Mouse (Mus musculus): ENCODE measurements around the gene Plin2.
A peak's percentile ranks its signal among the peaks of the same experiment; 100 is the strongest.

The Plin2 gene

DNA sequence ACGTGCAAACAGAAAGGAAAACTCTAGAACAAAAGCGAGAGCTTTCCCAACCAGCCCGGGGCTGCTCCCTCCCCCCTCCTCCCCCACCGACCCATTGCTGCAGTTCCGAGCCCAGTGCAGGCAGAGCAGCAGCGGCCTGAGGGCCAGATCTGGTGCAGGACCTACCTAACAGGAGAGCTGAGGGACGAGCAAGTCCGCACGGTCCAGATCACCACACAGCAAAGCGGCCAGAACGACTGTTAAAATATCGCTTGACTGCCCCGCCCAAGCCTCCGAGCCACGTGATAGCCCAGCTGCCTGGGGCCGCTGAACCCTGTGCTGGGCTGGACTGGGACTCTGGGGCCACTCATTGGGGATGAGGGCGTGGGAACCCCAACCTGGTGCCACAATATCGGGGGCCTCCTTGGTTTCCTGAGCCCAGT is at the start of gene Plin2:
Gene Plin2 (minus strand): TSS at position 281 of the 422 bp plus-strand sequence.
- DNase-seq (ENCODE audit: low read depth, low spot score): no peak

DNA sequence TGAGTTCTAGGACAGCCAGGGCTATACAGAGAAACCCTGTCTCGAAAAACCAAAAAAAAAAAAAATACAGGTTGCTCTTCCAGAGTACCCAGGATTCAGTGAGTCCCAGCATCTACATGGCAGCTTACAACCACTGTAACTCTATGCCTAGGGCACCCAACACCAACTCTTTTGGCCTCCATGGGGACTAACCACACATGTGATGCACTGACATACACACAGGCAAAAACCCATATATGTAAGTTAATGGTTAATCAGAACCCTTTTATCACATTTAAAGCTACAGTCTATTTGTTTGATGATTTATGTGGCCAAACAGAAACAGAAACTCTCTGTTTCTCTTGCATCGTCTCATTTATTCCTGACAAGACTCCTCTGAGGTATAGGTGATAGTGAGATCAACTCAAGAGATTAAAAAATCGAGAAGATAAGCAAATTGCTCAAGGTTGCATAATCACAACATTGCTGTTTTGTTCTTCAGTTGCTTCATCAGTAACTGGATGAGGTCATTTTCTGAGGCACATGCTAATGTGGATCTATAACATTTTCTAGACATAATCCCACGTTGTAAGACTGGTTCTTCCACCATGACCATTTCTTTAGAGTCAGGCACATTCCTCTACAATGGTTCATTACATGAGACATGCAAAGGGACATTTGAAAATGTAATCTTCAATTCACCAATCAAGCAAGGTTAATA is 49.2 kb upstream of the Plin2 start:
- no peak for DNase-seq (ENCODE audit: low read depth, low spot score)

DNA sequence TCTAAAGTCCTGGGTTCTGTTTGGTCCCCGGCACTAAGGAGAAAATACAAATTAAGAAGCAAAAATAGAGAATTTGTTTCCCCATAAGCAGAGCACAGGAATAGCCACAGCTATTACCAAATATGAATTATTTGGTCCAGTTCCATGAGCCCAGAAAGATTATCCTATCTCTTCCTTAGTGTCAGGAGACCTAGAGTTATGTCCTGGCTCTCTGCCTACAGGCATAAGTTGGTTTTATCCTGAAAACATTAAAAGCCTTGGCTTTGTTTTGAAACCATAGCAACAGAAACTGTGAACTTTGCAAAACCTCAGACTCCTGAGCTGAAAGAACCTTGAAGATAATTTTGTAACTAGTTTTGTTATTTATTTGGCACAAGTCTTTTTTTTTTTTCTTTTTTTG is 47.3 kb upstream of the Plin2 start:
- no peak for DNase-seq (ENCODE audit: low read depth, low spot score)

DNA sequence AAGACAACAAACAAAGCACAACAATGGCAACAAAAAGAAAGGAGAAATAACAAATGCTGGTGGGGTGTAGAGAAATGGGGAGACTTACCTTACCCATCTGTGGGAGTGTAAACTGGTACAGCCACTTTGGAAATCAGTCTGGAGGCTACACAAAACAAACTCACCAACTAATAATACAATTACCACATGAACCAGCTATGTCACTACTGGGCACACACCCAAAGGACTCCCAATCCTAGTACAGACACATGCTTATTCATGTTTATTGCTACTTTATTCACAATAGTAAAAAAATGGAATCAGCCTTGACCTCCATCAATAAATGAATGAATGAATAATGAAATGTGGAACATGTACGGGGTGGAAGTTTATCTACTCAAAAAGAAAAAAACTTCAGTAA is 45.5 kb upstream of the Plin2 start:
- DNase-seq (ENCODE audit: low read depth, low spot score): no peak

DNA sequence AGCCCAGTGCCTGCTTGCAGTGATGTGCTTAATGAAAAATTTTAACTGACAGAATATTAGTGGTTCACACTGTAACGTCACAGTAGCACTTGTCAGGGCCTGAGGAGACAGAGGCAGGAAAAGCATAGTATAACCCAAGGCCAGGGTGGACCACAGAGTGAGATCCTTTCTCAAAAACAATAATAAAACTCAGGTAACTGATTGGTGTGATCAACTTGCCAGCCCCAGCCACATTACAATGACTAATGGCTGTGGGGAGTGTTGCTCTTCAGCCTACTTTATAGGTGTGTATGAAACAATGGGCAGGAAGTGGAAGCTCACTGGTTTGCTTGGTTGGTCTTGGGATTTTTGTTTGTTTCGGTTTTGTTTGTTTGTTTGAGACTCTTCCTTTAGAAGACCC is 43.7 kb upstream of the Plin2 start:
- DNase-seq (ENCODE audit: low read depth, low spot score): no peak

DNA sequence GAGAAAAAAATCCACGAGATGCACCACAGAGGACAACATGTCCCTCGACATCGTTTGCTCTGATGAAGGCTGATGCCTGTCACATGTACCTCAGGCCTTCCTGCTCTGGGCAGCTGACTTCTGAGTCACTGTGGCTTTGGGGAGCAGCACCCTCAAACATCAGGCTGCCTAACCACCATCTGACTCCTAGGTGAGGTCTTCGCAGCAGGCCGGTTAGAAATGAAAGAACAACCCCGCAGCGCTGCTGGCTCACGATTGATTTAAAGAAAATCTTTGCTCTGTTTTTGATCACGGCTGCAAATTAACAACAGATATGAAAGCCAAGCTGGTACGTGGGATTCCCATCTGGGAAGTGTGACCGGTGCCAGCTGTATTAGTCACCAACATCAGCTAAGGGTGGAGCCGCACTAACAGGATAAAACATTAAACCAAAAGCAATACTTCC is 42.9 kb upstream of the Plin2 start:
- DNase-seq (ENCODE audit: low read depth, low spot score): no peak

DNA sequence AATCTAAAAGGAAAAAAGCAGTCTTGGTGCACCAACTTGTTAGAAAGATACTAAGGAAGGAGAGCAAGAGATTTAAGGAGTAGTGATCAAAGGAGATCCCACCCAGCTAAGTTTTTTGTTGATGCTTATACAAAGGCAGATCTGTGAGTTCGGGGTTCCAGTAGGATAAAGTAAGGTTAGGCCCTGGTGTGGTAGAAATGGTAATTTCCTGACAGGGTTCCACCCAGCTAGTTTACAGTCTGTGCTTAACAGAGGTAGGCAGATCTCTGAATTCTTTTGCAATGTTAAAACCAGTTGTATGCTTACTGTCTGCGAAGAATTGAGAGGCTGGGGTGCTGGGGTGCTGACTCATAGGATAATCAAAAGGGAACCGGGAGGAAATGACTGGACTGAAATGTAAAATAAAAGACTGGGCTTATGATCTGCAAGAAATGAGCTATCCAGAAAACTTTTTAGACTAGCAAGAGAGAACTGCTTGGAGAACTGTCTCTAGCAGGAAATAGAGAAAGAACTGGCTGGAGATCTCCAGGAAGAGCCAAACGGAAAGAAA is 40.9 kb upstream of the Plin2 start:
- DNase-seq (ENCODE audit: low read depth, low spot score): no peak

DNA sequence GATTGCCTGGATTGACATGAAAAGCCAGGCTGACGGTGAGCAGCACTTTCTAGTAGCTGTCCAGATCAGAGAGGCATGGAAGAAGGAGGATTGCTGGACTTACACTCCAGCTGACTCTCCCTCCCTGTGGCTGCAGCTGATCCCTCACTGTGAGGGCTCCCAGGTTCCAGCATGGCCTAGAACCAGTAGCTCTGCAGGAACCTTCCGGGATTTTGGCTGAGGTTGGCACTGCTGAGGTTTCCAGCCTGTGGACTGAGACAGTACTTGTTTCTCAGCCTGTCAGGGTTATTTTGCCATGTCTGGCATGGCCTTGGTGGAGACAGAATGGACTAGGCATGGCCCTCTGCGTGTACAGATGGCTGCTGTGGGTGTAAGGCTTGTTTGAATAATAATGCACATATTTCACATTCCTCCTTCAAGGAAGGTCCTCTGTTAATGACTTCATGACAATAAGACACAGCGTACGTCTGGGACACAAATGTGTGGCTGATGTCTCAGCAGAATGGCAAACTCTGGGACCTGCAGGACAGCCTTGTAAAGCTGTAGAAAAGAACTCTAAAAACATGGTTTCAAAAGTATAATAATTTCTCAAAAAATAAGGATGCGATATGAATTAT is 40.3 kb upstream of the Plin2 start:
- no peak for DNase-seq (ENCODE audit: low read depth, low spot score)

DNA sequence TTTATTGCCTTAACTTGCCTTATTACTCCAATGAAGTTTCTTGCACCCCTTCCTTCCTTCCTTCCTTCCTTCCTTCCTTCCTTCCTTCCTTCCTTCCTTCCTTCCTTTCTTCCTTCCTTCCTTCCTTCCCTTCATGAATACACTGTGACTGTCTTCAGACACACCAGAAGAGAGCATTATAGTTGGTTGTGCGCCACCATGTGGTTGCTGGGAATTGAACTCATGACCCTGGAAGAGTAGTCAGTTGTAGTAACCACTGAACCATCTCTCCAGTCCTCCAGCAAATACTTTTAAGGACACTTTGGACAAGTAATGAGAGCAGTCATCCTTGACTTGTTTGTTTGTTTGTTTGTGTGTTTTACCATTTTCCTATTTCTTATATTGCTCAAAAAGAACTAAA is 38.9 kb upstream of the Plin2 start:
- no peak for DNase-seq (ENCODE audit: low read depth, low spot score)

DNA sequence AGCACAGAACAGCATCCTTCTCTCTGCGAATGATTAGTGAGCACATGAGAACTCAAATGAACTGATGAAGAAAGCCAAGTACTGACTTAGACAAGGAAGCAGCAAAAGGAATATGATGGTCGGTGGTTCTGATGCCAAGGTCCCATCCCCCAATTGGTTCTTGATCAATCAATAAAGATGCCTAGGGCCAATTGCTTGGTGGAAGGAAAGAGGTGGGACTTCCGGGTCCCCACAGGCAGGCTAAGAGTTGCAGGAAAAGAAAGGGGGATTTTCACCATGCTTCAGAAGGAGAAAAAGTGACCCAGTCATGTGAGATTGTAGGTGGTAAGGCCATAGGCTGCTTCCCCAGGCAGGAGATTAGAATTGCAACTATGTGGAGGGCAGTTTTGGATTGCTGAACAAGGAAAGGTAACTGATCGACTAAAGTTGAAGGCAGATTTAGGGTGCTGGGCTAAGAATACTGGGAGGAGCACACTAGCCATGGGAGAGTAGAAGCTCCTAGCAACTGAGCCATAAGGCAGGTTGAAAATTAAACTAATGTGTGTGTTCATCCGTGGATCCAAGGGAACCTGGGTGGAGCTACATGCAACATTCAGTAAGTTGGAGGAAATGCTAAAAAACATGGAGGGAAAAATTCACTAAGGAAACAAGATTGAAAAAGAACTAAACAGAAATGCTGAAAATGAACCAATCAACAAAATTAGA is 29.5 kb upstream of the Plin2 start:
- no peak for DNase-seq (ENCODE audit: low read depth, low spot score)

DNA sequence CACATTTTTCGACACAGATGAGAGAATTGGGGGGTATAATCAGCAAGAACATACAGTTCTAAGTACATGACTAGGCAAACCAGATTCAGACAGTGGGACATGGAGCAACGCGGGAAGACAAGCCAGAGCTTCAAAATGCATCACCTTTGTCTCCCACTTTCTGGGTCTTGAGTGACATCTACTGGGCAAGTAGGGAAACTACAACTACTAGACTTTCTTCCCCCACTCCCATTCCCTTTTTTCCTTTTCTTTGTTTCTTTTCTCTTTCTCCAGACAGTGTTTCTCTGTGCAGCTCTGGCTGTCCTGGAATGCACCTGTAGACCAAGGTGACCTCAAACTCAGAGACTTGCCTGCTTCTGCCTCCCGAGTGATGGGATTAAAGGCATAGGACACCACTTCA is 27.0 kb upstream of the Plin2 start:
- no peak for DNase-seq (ENCODE audit: low read depth, low spot score)

DNA sequence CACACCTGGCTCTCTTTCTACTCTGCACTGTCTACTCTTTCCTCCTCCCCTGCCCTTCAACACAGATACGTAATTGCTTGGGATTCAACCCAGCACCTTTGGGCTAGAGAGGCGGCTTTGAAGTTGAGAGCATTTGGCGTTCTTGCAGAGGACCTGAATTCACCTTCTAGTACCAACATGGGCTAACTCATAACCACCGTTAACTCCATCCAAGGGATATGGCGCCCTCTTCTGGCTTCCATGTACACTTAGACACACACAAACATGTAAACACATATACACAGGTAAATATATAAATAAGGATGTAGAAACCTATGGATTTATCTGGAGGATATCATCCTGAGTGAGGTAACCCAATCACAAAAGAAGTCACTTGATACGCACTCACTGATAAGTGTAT is 25.2 kb upstream of the Plin2 start:
- peak; percentile 61 for DNase-seq (ENCODE audit: low read depth, low spot score)

DNA sequence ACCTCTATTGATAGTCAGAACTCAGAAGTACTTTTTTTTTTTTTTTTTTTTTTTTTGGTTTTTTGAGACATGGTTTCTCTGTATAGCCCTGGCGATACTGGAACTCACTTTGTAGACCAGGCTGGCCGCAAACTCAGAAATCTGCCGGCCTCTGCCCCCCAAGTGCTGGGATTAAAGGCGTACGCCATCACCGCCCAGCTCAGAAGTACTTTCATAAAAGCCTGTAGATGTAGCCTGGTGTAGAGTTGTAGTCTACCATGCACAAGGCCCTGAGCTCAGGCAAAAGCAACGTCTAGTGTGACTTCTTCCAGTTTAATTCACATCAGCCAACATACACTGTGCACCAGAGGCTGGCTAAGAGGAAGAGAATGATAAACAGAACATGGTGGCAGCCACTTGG is 23.1 kb upstream of the Plin2 start:
- no peak for DNase-seq (ENCODE audit: low read depth, low spot score)

DNA sequence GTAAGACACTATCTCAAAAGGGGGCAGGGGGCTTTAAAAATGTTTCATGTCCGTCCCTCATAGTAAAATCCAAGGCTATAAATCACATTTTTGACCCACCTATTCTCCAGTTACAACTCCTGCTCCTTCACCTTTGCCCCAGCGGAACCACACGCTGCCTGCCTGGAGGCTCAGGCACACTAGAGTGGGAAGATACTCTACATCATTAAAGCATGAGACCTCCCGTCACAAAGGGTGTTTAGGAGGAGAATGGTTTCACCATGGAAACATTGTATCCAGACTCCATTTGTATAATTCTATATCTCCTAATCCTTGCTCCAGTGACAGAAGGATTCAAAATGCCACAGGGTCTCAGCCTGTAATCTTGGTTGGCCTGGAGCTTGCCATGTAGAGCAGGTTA is 21.4 kb upstream of the Plin2 start:
- no peak for DNase-seq (ENCODE audit: low read depth, low spot score)

DNA sequence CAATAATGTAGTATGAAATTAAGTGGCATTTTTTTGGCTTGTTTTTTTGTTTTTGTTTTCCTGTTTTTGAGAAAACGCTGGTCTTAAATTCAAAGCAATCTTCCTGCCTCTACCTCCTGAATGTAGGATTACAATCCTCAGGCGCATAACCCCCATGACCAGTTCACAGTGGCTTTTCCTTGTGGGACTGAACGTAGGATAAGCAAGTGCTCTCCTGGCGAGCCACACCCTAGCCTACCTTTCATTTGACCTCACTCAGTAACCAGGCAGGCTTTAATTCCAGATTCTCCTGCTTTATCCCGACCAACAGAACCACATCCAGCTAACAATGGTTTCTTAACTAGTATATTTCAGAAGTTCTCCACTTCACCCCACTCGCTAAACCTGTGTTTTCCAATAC is 20.9 kb upstream of the Plin2 start:
- DNase-seq (ENCODE audit: low read depth, low spot score): no peak

DNA sequence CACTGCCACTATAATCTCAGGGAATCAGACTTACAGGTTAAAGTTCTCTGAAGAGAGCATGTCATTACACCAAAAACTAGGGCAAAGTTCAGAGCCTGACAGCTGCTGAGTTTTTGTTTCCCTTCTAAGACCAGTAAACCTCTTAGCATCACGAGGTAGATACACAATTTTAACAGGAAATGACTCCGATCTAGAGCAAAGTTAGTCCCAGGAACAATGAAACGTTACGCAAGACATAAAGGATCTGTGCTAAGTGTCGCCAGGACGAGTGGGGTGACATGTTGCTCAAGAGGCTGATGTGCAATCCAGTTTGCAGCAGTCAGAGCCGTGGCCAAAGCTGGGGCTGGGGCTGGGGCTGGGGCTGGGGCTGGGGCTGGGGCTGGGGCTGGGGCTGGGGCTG is 20.3 kb upstream of the Plin2 start:
- no peak for DNase-seq (ENCODE audit: low read depth, low spot score)

DNA sequence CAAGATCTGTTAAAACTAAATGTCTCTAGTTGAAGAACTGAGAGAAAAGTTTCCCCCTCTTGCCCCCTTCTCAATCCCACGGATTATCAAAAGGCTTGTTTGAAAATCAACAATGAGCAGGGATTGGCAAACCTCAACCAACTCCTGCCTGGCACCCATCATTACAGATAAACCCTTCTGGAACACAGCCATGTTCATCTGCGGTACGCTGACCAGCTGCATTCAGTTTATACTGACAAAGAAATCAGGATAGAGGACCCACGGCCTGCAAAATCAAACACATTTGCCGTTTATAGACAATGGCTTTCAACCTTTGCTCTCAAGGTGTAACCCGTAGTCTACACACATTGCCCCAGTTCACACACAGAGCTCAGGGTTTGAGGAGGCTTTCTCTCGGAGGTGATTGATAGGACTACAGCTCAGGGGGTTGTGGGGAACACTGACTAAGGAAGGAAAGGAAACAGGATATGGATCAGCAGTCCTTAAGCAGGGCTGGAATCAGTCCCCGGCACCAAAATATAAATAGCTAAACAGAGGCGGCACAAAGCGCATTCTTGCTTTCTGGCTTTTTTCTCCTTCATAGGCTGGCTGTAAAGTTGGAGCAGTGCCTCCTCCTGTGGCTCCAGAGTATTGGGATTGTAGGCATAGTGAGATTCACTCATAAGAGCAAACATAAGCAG is 19.3 kb upstream of the Plin2 start:
- no peak for DNase-seq (ENCODE audit: low read depth, low spot score)

DNA sequence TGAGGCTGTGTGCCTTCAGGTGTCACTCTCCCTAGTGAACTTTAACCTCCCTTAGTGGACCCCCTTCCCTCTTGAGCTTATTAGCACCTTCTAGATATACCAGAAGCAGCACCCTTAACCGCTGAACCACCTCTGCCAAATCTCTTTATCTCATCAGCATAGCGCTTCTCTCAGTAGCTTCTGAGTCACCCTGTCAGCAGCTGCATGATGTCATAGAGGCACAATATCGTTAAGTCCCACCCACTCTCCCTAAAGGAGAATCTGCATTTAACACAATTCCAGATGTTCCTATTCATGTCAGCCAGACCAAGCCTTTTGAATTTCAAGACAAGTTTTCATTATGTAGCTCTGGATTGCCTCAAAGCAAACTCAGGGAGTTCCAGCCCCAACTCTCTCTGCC is 16.7 kb upstream of the Plin2 start:
- no peak for DNase-seq (ENCODE audit: low read depth, low spot score)

DNA sequence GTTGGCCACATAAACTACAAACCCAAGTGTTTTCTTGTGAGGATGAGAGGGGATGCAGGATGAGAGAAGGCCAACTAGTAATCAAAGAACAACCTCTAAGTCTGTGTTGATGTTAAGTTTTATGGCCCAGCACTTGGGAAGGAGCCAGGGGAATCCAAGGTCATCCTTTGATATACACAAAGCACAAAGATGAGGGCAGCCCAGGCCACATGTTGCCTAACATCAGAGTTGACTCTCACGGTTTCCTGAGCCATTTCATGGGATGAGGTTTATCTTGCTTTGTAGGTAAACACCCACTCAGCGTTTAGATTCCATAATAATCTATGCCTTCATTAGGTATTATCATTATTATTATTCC is 16.1 kb upstream of the Plin2 start:
- DNase-seq (ENCODE audit: low read depth, low spot score): no peak

DNA sequence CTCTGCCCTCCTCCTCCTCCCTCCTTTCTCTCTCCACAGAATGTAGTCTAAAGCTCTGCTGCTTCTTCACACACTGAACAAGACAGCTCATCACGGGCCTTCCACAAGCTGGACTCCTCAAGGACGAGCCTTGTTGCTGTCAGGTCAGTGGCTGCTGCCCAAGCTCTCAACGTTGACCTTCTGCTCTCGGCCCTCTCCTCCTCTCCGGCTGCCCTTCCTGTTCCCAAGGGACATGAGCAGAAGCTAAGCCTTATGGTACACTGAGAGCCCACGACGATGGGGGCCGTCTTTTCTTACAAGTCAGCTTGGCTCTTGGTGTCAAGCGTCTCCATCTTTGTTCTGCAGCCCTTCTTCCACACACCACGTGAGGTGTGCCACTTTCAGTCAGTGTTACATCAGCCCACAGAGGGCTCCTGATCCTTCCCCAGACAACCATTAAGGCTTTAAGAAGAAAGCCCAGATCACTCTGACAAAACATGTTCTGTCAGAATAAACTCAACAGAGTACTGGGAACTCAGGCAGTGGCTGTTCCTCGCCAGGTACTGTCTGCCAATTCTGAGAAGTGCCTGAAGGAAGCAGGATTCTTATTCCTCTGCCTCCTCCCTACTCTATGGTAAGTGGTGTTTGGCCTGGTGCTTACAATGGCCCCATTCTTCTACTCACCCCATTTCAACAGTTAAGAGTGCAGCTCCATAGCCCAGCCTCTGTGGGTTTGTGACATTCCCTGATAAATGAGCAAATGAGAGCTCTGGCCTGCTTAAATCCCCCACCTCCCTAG is 15.6 kb upstream of the Plin2 start:
- DNase-seq (ENCODE audit: low read depth, low spot score): no peak

DNA sequence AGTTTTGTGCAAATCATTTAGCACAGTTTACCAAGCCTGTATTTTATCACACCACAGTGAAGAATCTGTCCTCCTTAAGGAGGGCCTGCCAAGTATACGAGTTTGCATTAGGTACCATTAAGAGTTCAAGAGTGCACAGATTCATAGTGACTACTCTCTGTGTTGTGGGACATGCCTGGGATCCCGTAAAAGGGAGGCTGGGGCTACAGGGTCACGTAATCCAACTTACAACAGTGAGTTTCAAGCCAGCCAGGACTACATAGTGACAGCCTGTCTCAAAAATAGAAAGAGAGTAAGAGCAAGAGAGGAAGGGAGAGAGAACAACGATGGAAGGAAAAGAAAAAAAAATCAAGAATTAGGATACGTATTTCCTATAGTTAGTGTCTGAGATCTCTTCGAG is 14.9 kb upstream of the Plin2 start:
- DNase-seq (ENCODE audit: low read depth, low spot score): no peak

DNA sequence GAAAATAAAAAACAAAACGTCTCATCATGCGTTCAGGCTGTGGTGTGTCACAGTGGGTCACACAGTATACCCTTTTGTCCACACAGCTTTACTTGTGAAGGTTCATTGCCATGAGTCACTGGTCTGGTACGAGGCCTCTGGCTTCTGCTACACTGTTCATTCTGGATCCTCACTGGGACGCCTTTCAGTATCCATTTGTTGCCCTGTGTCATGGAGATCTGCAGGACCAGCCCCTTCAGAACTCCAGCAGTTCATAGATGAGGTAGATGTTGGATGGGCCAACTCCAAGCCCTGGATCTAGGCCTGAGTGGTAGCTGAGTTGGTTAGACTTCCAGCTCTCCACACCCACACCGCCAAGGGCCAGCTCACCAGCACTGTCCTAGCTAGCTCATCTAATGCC is 13.9 kb upstream of the Plin2 start:
- DNase-seq (ENCODE audit: low read depth, low spot score): no peak

Data from WW6 (cell line).